Mouse (Mus musculus) cerebral cortex, adult 2 months (tissue): Measurements from ENCODE around the gene Dcps.

ENCODE experiments used
- WGBS: fragments of 180-500 bp; shearing (Covaris S2); methylation state at CpG from one replicate; pipeline ENCODE4 v1.1.7; 2018; 5-methylcytosine and 5-hydroxymethylcytosine counted together

Gene Dcps

GRCm38 (mm10) chr9:35110051-35110450, 65.8 kb downstream of the Dcps start:
- WGBS, result 91% methylated on average over 5 of the region's 5 CpGs

DNA sequence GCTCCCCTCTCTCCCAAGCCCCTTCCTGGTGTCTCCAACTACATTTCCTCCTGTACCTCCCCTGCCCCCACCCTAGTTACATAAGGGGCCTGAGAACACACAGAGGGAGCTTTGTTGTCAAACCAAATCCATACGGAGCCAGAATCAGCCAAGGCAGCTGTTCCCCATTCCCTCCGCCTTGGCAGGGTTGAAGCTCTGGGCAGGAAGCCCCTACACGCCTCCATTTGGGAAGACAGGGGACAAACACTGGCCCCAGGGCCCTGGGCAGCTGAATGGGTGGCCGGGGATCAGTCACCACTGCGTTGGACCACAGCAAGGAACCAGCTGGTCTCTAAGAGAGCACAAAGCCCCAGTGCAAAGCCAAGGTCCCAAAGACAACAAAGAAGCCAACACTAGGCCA, 66.9 kb downstream of the Dcps start:
- WGBS, result 38% methylated on average over 5 of the region's 5 CpGs

DNA sequence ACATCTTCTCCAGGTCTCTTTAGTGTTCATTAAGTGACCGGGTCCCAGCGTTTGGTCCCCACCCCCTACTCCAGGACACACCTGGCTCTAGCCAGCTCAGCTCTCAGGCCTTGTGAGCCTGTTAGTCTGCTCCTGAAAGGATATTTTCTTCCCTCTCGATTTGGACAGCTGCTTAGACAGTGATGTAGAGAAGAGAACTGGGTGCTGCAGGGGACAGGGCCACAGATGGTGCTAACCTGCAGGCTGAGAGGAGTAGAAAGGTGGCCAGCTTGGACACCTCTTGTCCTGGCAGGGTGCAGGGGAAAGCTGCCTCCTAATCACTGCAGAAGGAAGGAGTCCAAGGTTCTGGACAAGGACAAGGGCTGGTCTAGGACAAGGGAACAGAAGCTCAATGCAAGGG, 67.8 kb downstream of the Dcps start:
- 79% methylated on average over 3 of the region's 3 CpGs for WGBS

DNA sequence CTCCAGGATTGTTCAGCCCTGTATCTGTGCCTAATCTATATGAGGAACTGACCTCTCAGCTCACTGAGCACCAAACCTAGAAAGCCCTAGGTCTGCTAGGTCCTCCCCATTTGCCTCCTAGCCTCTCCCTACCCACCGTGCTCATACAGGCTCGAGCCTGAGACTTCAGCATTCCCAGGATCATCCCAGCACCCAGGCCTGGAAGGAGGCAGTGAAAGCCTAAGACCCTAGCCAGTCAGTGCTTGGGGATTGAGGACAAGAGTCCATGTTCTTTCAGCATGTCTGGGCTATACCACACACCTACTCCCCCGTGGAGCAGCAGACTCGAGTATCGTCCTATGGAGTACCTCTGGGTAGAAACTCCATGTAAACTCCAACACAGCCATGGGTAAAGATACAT, 68.5 kb downstream of the Dcps start:
- WGBS, result 98% methylated on average over 5 of the region's 5 CpGs

DNA sequence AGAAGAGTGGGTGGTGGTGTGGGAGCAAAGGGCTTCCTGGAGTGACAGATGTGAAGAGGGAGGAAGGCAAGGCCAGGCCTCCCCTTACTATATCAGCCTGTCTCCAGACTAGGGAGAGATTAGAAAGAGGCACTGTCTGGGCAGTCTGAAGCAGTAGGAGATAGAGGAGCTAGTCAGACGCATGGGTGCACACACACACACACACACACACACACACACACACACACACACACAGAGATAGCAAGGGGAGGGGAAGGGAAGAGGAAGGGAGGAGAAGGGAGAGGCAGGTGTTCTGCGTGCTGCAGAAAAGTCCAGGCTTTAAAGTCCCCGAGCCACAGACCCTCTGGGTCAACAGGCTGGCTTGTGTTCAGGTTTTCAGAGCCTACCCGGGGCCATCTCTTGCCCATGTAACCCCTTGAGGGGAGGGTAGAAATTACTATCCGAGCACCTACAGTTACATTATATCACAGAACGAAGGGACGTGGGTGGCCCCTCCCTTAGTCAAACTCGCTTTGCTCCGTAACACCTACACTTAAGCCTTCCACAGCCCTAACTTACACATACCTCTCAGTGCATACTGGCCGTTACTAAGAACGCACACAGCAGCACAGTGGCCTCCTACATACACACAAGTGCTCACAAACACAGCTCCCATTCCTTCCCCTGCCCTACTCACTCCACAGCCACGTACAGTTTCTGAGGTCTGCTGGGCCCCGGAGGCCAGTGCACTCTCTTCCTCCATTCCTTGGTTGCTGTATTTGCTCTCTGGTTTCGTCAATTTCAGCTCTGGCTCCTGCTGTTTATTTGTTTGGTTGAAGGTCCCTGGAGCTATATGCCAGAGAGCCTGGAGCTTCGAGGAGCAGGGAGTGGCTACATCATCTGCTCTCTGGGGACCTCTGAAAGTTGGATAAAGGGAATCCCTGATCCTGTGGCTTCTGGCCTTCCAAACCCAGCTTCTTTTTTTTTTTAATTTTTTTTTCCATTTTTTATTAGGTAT, 69.7 kb downstream of the Dcps start:
- WGBS, result 58% methylated on average over 15 of the region's 15 CpGs

- WGBS, result 70% methylated on average over 2 of the region's 2 CpGs
Observed at GRCm38 (mm10) chr9:35105438-35105837, 70.4 kb downstream of the Dcps start.

GRCm38 (mm10) chr9:35104711-35105110, 71.2 kb downstream of the Dcps start:
- WGBS, result 85% methylated on average over 4 of the region's 4 CpGs

- 77% methylated on average over 4 of the region's 4 CpGs for WGBS
Observed at GRCm38 (mm10) chr9:35098762-35099161, 77.1 kb downstream of the Dcps start.

DNA sequence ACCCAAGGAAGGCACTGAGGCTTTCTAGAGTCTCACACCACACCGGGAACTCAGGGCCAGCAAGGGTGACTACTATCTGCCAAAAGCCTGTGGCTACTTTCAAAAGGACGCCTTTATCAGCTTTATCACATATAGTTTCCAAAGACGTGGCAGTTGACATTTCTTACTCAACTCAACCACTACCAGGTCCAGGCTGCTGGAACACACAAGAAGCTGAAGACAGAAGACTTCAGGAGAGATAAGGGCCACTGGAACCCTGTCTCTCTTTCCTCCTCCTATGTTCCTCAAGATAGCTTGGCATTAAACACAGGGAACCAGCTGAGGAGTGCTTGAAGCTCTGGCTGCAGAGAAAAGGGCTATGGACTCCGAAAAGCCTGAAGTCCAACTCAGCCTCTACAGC, 78.0 kb downstream of the Dcps start:
- WGBS, result 88% methylated on average over 4 of the region's 4 CpGs

GRCm38 (mm10) chr9:35095726-35096125, 80.1 kb downstream of the Dcps start:
- 94% methylated on average over 1 of the region's 1 CpGs for WGBS

- WGBS, result 95% methylated on average over 3 of the region's 3 CpGs
Observed at GRCm38 (mm10) chr9:35093350-35093749, 82.5 kb downstream of the Dcps start.

DNA sequence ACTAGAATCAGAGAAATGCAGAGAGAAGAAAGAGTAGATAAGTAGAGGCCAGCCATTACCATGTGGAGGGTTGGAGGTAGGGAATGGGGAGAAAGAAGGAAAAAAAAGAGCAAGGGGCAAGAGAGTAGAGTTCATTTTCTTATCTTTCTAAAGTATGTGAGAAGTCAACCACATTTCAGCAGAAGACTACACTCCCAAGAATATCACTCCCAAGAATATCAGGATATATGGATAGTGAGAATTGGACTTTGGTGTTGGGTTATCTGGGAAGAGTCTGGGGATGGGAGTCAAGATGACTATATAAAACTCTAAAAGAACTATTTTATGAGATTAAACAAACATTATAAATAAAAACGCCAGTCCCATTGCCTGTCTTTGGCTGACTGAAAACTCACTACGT, 83.0 kb downstream of the Dcps start:
- 99% methylated on average over 2 of the region's 2 CpGs for WGBS
